ENCODE assay signal across 1 mouse cellular context in genomic region chr11:116030088-116030897, GRCm38 (mm10).
A peak's percentile ranks its signal among the peaks of the same experiment; 100 is the strongest.
TF ChIP-seq lines count a peak whose summit lies in the region.

Gene Unk (plus strand): TSS chr11:116030322.

TF ChIP-seq in MEL, 35 proteins besides CTCF, POLR2A, EP300 and RAD21 (continued from another document):
- no peak; the same call in 1 of the 2 replicates for TF ChIP-seq BHLHE40 (IDR thresholded peaks at IDR 0.05; ENCODE audit: borderline replicate concordance, low read depth, low read length)
- TF ChIP-seq HCFC1 (IDR thresholded peaks at IDR 0.05; ENCODE audit: low read depth, low read length) = peak; percentile 96
- peak; percentile 97 for TF ChIP-seq NRF1 (IDR thresholded peaks at IDR 0.05; ENCODE audit: insufficient read depth, low read depth, low read length, poor library complexity, severe bottlenecking)
- TF ChIP-seq ETS1 (IDR thresholded peaks at IDR 0.05; ENCODE audit: low read depth, low read length) = peak; percentile 12; the same call in 1 of the 2 replicates
- TF ChIP-seq ZC3H11A (IDR thresholded peaks at IDR 0.05; ENCODE audit: low read depth, low read length) = no peak
